Mouse (Mus musculus): Measurements from ENCODE around the gene Gan. TPM values are rescaled to one million over a fixed set of nuclear protein-coding genes. Genes with fewer than 3 reads are reported as not detected.

Gan gene
- total RNA-seq, 2 experiments from 2014 or later: 22.7 to 27.0 TPM

- intact Hi-C loops (cut with DNase I): no loop called here
- no peak for DNase-seq (ENCODE audit: extremely low spot score in 1 of 2, low spot score in 2 of 2)
Measured at GRCm38 (mm10) chr8:117261702-117262101, 103.8 kb downstream of the Gan start.

- no peak for DNase-seq (ENCODE audit: extremely low spot score in 1 of 2, low spot score in 2 of 2)
- intact Hi-C loops (cut with DNase I): no loop called here
Measured at GRCm38 (mm10) chr8:117262685-117263084, 104.8 kb downstream of the Gan start.

- intact Hi-C loops (cut with DNase I): no loop called here
- no peak for DNase-seq (ENCODE audit: extremely low spot score in 1 of 2, low spot score in 2 of 2)
Measured at GRCm38 (mm10) chr8:117263442-117263841, 105.5 kb downstream of the Gan start.

- intact Hi-C loops (cut with DNase I): no loop called here
- DNase-seq (ENCODE audit: extremely low spot score in 1 of 2, low spot score in 2 of 2): no peak
Measured at GRCm38 (mm10) chr8:117265079-117265478, 107.1 kb downstream of the Gan start.

Other genes starting within 250 kb of the Gan start
- 10 to 100 TPM in 1 of 2 experiments, 1 to 10 TPM in 1; 10.0 to 11.3 TPM for gene Cmc2, start 236.7 kb upstream of the Gan start, total RNA-seq (2021)
- gene Cenpn, start 236.4 kb upstream of the Gan start, total RNA-seq (2021): 1 to 10 TPM; 2.3 to 3.3 TPM
- gene Atmin, start 214.7 kb upstream of the Gan start, total RNA-seq (2021): 10 to 100 TPM; 32.4 to 34.1 TPM
- 10 to 100 TPM; 11.3 to 12.5 TPM for gene 1700030J22Rik, start 179.2 kb upstream of the Gan start, total RNA-seq (2021)
- 10 to 100 TPM; 43.3 to 43.7 TPM for gene Gcsh, start 164.6 kb upstream of the Gan start, total RNA-seq (2021)
- not detected for gene Pkd1l2, start 75.7 kb upstream of the Gan start, total RNA-seq (2021)
- gene Bco1, start 62.3 kb upstream of the Gan start, total RNA-seq (2021): not detected
- gene Cmip, start 98.9 kb downstream of the Gan start, total RNA-seq (2021): 100 to 1,000 TPM; 369 to 379 TPM

All from left cerebral cortex, postnatal 10 days (tissue).